Mouse (Mus musculus) ES-E14 (cell line): ENCODE data around the gene Runx3. TPM values are rescaled to one million over a fixed set of nuclear protein-coding genes. Genes with fewer than 3 reads are reported as not detected.

Experiments
- DNase-seq: peaks from one replicate; pipeline ENCODE4 v3.0.0-alpha.2; 2013; ENCODE audit warnings: low read depth, low spot score
- H3K27ac ChIP-seq: 2 replicates; pipeline ENCODE4 v1.5.1; 2012; ENCODE audit warnings: low read depth, mild to moderate bottlenecking, low read length, moderate library complexity, mixed read lengths; ENCODE audit not compliant: poor library complexity, insufficient read depth, severe bottlenecking
- H3K36me3 ChIP-seq: 2 replicates; pipeline ENCODE4 v1.6.1; 2012; ENCODE audit warnings: mild to moderate bottlenecking, low read length, moderate library complexity, mixed read lengths; ENCODE audit not compliant: control insufficient read depth, poor library complexity, insufficient read depth, severe bottlenecking
- H3K4me1 ChIP-seq, 2 experiments: fragments of 150-350 bp in 1 of 2; sonication (generic) in 1 of 2; 2 replicates each; pipeline ENCODE4 v1.6.1; 2012; ENCODE audit warnings: low read length in 2 of 2, mild to moderate bottlenecking in 1 of 2, mixed read lengths in 1 of 2; ENCODE audit not compliant: control insufficient read depth in 2 of 2, insufficient read depth in 2 of 2, poor library complexity in 1 of 2
- H3K4me3 ChIP-seq, 2 experiments: fragments of 150-350 bp in 1 of 2; sonication (generic) in 1 of 2; 2 replicates each; pipeline ENCODE4 v1.5.1; 2012; ENCODE audit warnings: low read length in 2 of 2, low read depth in 1 of 2, mild to moderate bottlenecking in 1 of 2, mixed read lengths in 1 of 2; ENCODE audit not compliant: insufficient read depth in 1 of 2, poor library complexity in 1 of 2, severe bottlenecking in 1 of 2
- H3K9ac ChIP-seq: 2 replicates; pipeline ENCODE4 v1.6.1; 2012; ENCODE audit warnings: low read depth, mild to moderate bottlenecking, low read length, mixed read lengths; ENCODE audit not compliant: poor library complexity, insufficient read depth, severe bottlenecking
- H3K9me3 ChIP-seq: fragments of 150-350 bp; sonication (generic); 2 replicates; pipeline ENCODE4 v1.6.1; 2012; ENCODE audit warnings: low read depth, mild to moderate bottlenecking, low read length; ENCODE audit not compliant: control insufficient read depth, insufficient read depth
- CHD2 ChIP-seq: IDR thresholded peaks from 2 replicates; pipeline ENCODE4 v1.6.1; 2014; ENCODE audit warnings: mild to moderate bottlenecking, low read depth, low read length, inconsistent platforms
- HCFC1 ChIP-seq: IDR thresholded peaks from 2 replicates; pipeline ENCODE4 v1.6.1; 2012; ENCODE audit warnings: low read length, inconsistent platforms, borderline replicate concordance; ENCODE audit not compliant: insufficient read depth
- MAFK ChIP-seq: IDR thresholded peaks from 2 replicates; pipeline ENCODE4 v1.6.1; 2014; ENCODE audit warnings: mild to moderate bottlenecking, low read depth, low read length, inconsistent platforms; ENCODE audit not compliant: insufficient read depth
- ZC3H11A ChIP-seq: IDR thresholded peaks from 2 replicates; pipeline ENCODE4 v1.6.1; 2012; ENCODE audit warnings: low read depth, mild to moderate bottlenecking, inconsistent platforms, low read length, borderline replicate concordance
- ZNF384 ChIP-seq: IDR thresholded peaks from 2 replicates; pipeline ENCODE4 v1.6.1; 2012; ENCODE audit warnings: low read depth, low read length, inconsistent platforms
- in situ Hi-C, 2 experiments: fragments of 600-800 bp; cut with MboI; formaldehyde crosslinking; loops; one replicate each; pipeline ENCODE4 v1.15.1; 2025; ENCODE audit warnings: low sequenced_read_pairs in 2 of 2, inconsistent platforms in 1 of 2; ENCODE audit not compliant: unreplicated experiment in 2 of 2
- total RNA-seq: library from RNA; depleted of rRNA; stranded (reverse); fragments of 300-350 nt; gene quantifications from 2 replicates; pipeline ENCODE4 v1.2.3, GENCODE M21; 2012

The Runx3 gene
- total RNA-seq, 1 experiment = 0.49 TPM

GRCm38 (mm10) chr4:135151988-135152594 lies 31.6 kb downstream of the Runx3 start:
- in situ Hi-C loops = no loop called here
- no peak overlapping the region for H3K27ac ChIP-seq
- H3K9me3 ChIP-seq = no peaks in the 10 kb centered on the region
- peaks cover 0 to 3% of the 10 kb centered on the region in 2 experiments; a peak in 1 of 4 replicates for H3K4me1 ChIP-seq
- no peaks in the 10 kb centered on the region for H3K36me3 ChIP-seq
- peak overlapping the region; percentile 21 for H3K9ac ChIP-seq
- DNase-seq = no peak
- peak overlapping the region; percentile 57 to 76; a peak in 3 of 4 replicates for H3K4me3 ChIP-seq
- TF ChIP-seq ZNF384 = no peak
- TF ChIP-seq HCFC1 = no peak
- TF ChIP-seq MAFK = no peak
- no peak for TF ChIP-seq CHD2
- no peak for TF ChIP-seq ZC3H11A

- in situ Hi-C loops = no loop called here
- Histone ChIP-seq H3K9ac (peak overlapping the region; percentile 57; the same call in 1 of the 2 replicates), H3K4me3 (peak overlapping the region; percentile 37 to 76; a peak in 3 of 4 replicates), H3K9me3 (no peaks in the 10 kb centered on the region), H3K4me1 (peaks cover 0 to 3% of the 10 kb centered on the region in 2 experiments; a peak in 1 of 4 replicates), H3K36me3 (no peaks in the 10 kb centered on the region), H3K27ac (no peak overlapping the region)
- DNase-seq = no peak
- TF ChIP-seq CHD2 = no peak
- TF ChIP-seq ZNF384 = no peak
- no peak for TF ChIP-seq MAFK
- TF ChIP-seq HCFC1 = no peak
- TF ChIP-seq ZC3H11A = no peak
These were observed 32.4 kb downstream of the Runx3 start for GRCm38 (mm10) chr4:135152834-135153259.

GRCm38 (mm10) chr4:135153260-135154088 lies 33.0 kb downstream of the Runx3 start:
- DNase-seq = no peak
- Histone ChIP-seq H3K9me3 (no peaks in the 10 kb centered on the region), H3K4me3 (peak overlapping the region; percentile 37 to 76; a peak in 3 of 4 replicates), H3K4me1 (peaks cover under 1 to 3% of the 10 kb centered on the region in 2 experiments; a peak in 1 of 4 replicates), H3K36me3 (no peaks in the 10 kb centered on the region), H3K27ac (no peak overlapping the region), H3K9ac (no peak overlapping the region)
- in situ Hi-C loops = no loop called here
- no peak for TF ChIP-seq MAFK
- no peak for TF ChIP-seq ZC3H11A
- TF ChIP-seq CHD2 = no peak
- no peak for TF ChIP-seq HCFC1
- no peak for TF ChIP-seq ZNF384

- TF ChIP-seq ZC3H11A = no peak
- no peak for TF ChIP-seq HCFC1
- TF ChIP-seq MAFK = no peak
- TF ChIP-seq ZNF384 = no peak
- no peak for TF ChIP-seq CHD2
- H3K27ac ChIP-seq = no peak overlapping the region
- H3K4me3 ChIP-seq = no peak overlapping the region
- H3K9me3 ChIP-seq = no peaks in the 10 kb centered on the region
- H3K4me1 ChIP-seq = peaks cover 4 to 7% of the 10 kb centered on the region in 2 experiments; a peak in 1 of 4 replicates
- no peaks in the 10 kb centered on the region for H3K36me3 ChIP-seq
- no peak overlapping the region for H3K9ac ChIP-seq
- DNase-seq = no peak
- in situ Hi-C loops = no loop called here
These were observed 33.9 kb downstream of the Runx3 start for GRCm38 (mm10) chr4:135154089-135154949.
